Mouse (Mus musculus): ENCODE measurements around the gene Arf1. TPM values are rescaled to one million over a fixed set of nuclear protein-coding genes. Genes with fewer than 3 reads are reported as not detected.

The Arf1 gene
- polyA plus RNA-seq, 1 experiment from 2014 or later, result 687 TPM

DNA sequence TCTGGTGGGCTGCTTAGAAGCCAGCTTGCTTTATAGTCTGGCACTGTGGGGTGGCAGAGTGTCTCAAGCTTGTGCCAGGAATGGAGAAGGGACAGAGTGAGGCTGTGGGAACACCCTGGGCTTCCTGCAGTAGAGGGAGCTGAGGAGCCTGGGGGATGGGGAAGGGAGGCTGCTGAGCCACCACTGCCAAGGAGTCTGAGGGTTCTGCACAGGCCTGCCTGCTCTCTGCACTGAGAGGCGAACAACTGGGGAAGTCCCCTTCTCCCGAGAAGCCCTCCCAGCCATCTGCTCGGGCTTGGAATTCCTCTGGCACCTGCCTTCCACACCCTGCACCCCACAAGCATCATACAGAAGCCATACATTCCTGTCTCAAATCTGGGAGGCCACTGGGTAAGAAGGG, 13.8 kb upstream of the Arf1 start:
- Histone ChIP-seq H3K4me1 (replicated peaks) (peaks cover 27% of the 10 kb centered on the region), H3K9me3 (no peaks in the 10 kb centered on the region), H3K36me3 (no peaks in the 10 kb centered on the region), H3K27me3 (ENCODE audit: insufficient read depth, poor library complexity, severe bottlenecking) (peaks cover 66% of the 10 kb centered on the region), H3K4me3 (no peak overlapping the region), H3K27ac (no peak overlapping the region; the same call in 1 of the 2 replicates)
- DNase-seq (ENCODE audit: low spot score), result no peak
- 41% methylated on average over 3 of the region's 3 CpGs for WGBS

DNA sequence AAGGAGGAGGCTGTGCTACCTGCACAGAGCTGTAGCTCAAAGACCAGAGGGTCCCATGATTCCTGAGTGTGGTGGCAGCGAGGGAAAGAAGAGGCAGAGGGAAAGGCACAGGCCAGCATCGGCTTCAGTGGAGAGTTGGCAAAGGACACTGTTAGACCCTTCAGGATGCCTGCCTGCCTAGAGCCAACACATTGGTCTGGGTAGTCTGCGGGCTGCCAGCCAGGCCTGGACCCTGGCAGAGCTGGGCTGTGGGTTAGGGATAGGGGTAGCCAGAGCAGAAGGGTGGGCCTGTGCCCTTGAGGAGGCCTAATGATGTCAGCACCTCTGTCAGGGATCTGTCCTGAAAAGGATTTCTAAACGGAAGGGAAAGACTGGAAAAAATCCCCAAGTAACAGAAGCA, 11.7 kb upstream of the Arf1 start:
- Histone ChIP-seq H3K36me3 (no peaks in the 10 kb centered on the region), H3K27ac (peak overlapping the region; percentile 6), H3K9me3 (no peaks in the 10 kb centered on the region), H3K4me3 (no peak overlapping the region), H3K4me1 (replicated peaks) (peaks cover 27% of the 10 kb centered on the region), H3K27me3 (ENCODE audit: insufficient read depth, poor library complexity, severe bottlenecking) (peaks cover 60% of the 10 kb centered on the region)
- DNase-seq (ENCODE audit: low spot score), result no peak
- WGBS, result 76% methylated on average over 4 of the region's 4 CpGs

DNA sequence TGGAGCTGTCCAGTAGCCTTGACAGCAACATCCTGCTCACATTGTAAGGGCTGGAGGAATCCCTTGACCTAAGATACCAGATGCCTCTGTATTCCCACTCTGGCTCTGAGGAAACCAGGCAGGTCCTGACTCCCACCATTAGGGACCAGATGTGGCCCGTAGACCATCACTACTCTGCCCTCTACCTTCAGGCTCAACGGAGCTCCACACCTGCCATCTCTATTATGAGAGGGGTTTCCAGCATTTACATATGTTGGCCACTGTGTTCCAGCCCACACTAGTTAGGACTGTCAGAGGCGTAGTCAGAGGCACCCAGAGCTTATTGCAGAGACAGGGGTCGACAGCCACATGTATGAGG, 11.3 kb upstream of the Arf1 start:
- no peak for DNase-seq (ENCODE audit: low spot score)
- 54% methylated on average over 4 of the region's 4 CpGs for WGBS
- Histone ChIP-seq H3K9me3 (no peaks in the 10 kb centered on the region), H3K36me3 (no peaks in the 10 kb centered on the region), H3K4me1 (replicated peaks) (peaks cover 27% of the 10 kb centered on the region), H3K4me3 (peak overlapping the region; percentile 19; the same call in 1 of the 2 replicates), H3K27me3 (ENCODE audit: insufficient read depth, poor library complexity, severe bottlenecking) (peaks cover 60% of the 10 kb centered on the region), H3K27ac (peak overlapping the region; percentile 6)

DNA sequence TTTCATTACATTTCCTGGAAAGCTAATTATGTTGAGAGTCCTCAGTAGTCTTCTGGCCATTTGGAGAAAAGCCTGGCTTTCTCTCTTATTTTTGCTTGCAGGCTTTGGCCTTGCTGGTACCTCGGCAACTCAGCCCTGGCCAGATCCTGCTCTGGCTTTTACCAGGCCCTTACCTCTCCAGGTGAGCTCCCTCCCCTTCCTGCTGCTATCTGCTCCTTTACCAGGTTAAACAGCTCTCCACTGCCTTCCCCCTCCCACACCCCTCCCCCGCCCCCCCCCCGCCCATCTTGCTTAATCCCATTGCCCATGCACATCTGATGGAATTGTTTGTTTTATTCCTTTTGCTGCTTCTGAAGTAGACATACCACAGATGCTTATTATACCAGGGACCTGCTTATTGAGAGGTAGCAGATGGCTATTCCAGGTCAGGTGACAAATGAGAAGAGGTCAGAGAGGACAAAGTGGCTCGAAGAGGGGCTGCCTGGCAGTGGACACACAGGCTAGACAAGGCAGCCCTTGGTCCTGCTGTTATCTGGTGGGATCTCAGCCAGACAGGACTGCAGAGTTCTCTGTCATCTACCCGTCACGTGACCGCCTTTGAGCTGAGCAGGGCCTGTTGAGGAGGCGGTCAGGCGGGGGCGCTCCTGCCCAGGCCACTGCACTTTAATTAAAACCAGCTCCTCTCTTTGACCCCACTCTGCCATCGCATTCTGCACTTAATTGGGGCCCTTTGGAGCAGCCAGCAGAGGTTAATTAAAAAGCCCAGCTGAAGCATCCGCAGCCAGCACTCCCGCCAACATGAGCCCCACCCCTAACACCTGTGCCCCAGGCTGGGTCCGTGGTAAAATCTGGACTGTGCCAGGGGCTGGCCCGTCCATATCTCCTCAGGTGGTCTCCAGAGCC, 10.7 kb upstream of the Arf1 start:
- WGBS, result 6% methylated on average over 14 of the region's 15 CpGs
- Histone ChIP-seq H3K36me3 (no peaks in the 10 kb centered on the region), H3K4me3 (peak overlapping the region; percentile 19; the same call in 1 of the 2 replicates), H3K27me3 (ENCODE audit: insufficient read depth, poor library complexity, severe bottlenecking) (peaks cover 54% of the 10 kb centered on the region), H3K9me3 (no peaks in the 10 kb centered on the region), H3K4me1 (replicated peaks) (peaks cover 27% of the 10 kb centered on the region), H3K27ac (peak overlapping the region; percentile 6)
- peak; percentile 81 for DNase-seq (ENCODE audit: low spot score)

DNA sequence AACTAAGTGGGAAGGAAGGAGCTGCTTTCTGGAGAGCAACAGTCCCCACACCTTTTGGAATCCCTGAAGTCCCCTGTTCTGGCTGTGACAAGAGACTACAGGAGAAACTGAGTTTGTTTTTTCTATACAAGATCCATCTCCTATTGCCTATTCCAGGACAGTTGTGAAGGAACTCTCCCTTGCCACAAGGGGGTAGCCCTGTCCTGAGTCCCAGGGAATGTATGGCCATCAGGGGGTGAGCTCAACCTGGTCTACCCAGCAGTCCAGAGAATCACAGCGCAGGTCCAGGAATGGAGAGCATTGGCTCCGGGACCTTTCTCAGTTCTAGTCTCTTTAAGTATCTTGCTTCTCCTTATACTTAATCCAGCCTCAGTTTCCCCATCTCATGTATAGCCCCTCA, 4.7 kb upstream of the Arf1 start:
- WGBS, result 53% methylated on average over 2 of the region's 2 CpGs
- H3K27ac ChIP-seq, result no peak overlapping the region
- no peaks in the 10 kb centered on the region for H3K9me3 ChIP-seq
- peaks cover 6% of the 10 kb centered on the region; the same call in 1 of the 2 replicates for H3K27me3 ChIP-seq (ENCODE audit: insufficient read depth, poor library complexity, severe bottlenecking)
- no peaks in the 10 kb centered on the region for H3K36me3 ChIP-seq
- peaks cover 16% of the 10 kb centered on the region for H3K4me1 ChIP-seq (replicated peaks)
- no peak overlapping the region for H3K4me3 ChIP-seq
- no peak for DNase-seq (ENCODE audit: low spot score)

DNA sequence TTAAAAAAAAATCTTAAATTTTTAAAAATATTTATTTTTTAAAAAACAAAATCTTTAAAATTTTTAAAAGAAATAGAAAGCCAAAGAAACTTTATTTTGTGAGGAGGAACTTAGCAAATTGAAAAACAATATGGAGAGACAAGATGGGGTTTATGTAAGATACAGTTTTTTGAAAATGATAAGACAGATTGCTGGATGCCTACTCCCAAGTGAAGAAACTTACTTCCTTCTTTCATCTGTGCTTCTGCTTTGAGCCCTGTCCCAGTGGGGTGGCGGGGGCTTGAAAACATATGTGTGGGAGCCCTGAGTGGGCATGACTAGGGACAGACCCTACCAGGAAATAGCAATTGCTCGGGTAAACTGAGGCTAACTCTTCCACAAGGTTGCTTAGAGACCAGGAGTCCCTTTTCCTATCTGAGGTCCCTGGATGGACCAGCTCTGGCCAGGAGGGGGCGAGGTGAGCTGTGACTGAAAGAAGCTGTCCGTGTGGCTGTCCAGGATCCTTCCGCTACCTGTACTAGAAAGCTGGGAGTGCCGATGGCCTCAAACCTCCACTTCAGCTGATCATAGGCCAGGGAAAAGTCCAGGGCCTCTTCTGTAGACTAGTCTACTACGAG, 2.2 kb upstream of the Arf1 start:
- WGBS, result 16% methylated on average over 7 of the region's 7 CpGs
- H3K27ac ChIP-seq, result no peak overlapping the region; the same call in 1 of the 2 replicates
- no peaks in the 10 kb centered on the region for H3K36me3 ChIP-seq
- H3K4me1 ChIP-seq (replicated peaks), result peaks cover 33% of the 10 kb centered on the region
- no peaks in the 10 kb centered on the region for H3K27me3 ChIP-seq (ENCODE audit: insufficient read depth, poor library complexity, severe bottlenecking)
- peak; percentile 74 for DNase-seq (ENCODE audit: low spot score)
- H3K4me3 ChIP-seq, result no peak overlapping the region
- no peaks in the 10 kb centered on the region for H3K9me3 ChIP-seq

DNA sequence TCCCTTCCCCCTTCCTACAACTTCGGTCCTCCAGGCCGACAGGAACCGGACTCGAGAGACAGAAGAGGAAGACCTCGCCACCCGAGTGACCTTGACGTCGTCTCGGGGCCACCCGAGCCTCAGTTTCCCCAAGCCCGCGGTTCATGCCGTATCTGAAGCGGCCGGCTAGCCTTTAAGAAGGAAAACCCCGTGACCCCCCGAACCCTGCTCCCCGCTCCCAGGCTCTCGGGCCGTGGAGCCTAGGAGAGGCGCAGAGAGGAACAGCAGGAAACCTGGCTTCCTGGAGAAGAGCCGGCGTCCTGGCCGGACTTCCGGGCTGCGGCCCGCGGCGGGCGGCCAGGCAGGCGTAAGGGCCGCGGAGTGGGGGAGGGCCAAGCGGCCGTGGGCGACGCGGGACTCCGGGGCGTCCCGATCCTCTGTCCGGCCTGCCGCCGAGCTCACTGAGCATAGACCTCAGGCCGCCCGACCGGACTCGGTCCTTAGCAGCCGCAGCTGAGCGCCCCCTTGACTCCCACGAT, 407 bp downstream of the Arf1 start:
- Histone ChIP-seq H3K4me3 (peak overlapping the region; percentile 84), H3K4me1 (replicated peaks) (peaks cover 38% of the 10 kb centered on the region), H3K9me3 (no peaks in the 10 kb centered on the region), H3K27ac (peak overlapping the region; percentile 98), H3K36me3 (peaks cover 20% of the 10 kb centered on the region), H3K27me3 (ENCODE audit: insufficient read depth, poor library complexity, severe bottlenecking) (no peaks in the 10 kb centered on the region)
- WGBS, result under 1% methylated on average over 51 of the region's 51 CpGs
- DNase-seq (ENCODE audit: low spot score), result no peak

DNA sequence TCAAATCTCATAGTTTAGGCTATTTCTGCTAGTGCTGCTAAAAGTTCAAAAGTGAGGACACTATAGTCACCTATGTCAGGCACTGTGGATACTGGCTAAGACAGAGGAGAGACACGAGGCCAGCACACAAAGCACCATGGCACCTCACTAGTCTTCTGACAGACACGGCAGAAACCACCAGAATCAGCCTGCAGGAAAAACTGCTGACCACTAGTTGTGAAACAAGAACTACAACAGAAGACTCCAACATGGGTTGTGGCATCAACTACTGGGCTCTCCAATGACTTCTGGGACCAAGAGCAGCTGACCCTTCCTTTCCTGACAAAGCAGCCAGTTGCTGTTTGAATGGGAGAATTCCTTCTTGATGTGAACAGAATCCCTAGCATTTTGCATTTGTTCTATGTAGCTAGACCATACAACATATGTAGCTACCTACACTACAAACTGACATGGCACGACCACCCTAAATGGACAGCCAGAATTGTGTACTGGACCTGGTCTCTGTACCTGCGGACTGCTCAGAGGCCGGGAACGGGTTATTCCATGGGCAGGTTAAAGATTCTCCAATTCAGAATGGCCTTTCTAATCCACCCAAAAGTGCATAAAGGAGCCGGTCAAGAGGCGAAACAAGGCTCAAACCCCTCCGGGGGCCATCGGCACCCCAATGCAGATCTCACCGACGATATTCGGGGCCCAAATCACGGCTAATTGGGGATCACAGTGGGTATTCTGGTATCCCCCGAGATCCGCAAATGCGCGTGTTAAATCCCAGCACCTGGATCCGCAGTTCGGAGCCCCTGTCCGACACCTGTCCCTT, 1.1 kb downstream of the Arf1 start:
- Histone ChIP-seq H3K36me3 (peaks cover 21% of the 10 kb centered on the region), H3K4me1 (replicated peaks) (peaks cover 38% of the 10 kb centered on the region), H3K9me3 (no peaks in the 10 kb centered on the region), H3K27ac (peak overlapping the region; percentile 98), H3K4me3 (peak overlapping the region; percentile 84), H3K27me3 (ENCODE audit: insufficient read depth, poor library complexity, severe bottlenecking) (no peaks in the 10 kb centered on the region)
- 8% methylated on average over 21 of the region's 21 CpGs for WGBS
- peak; percentile 17 for DNase-seq (ENCODE audit: low spot score)

DNA sequence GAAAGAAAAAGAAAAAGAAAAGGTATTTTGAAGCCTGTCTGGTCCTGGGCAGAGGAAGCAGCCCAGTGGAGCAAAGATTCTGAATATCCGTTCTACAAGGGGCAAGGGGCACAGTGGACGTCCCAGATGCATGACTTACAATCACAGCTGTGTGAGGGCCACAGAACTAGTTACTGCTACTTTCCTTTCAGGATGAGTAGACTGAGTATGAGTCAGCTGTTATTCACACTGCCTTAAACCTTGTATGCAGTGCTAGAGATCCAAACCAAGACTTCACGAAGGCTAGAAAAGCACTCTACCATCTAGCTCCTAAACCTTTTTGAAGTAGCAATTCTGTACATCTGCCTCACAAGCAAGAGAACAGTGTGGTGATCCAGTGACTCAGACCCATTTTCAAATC, 1.8 kb downstream of the Arf1 start:
- no peak for DNase-seq (ENCODE audit: low spot score)
- no peaks in the 10 kb centered on the region for H3K9me3 ChIP-seq
- H3K4me3 ChIP-seq, result peak overlapping the region; percentile 84
- H3K27me3 ChIP-seq (ENCODE audit: insufficient read depth, poor library complexity, severe bottlenecking), result no peaks in the 10 kb centered on the region
- WGBS, result 68% methylated on average over 3 of the region's 3 CpGs
- H3K4me1 ChIP-seq (replicated peaks), result peaks cover 40% of the 10 kb centered on the region
- H3K36me3 ChIP-seq, result peaks cover 25% of the 10 kb centered on the region
- H3K27ac ChIP-seq, result no peak overlapping the region

DNA sequence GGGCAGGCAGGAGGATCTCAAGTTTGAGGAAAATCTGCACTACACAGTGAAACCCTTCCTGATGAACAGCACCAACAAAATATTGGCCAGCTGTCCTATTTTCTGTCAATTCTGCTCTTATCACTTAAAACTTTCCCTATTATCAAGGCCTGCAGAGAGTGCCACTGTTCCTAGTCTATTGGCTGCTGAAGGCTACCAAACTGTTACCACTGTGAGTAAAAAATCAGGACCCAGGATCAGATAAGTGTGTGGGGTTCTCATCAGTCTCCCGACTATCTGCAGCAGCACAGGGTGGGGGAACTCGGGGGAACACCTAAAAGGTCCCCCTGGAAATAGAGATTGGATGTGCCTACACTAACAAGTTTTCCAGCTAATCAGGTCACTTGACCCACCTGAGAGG, 2.9 kb downstream of the Arf1 start:
- peaks cover 36% of the 10 kb centered on the region for H3K36me3 ChIP-seq
- H3K4me1 ChIP-seq (replicated peaks), result peaks cover 42% of the 10 kb centered on the region
- 80% methylated on average over 2 of the region's 2 CpGs for WGBS
- H3K27me3 ChIP-seq (ENCODE audit: insufficient read depth, poor library complexity, severe bottlenecking), result no peaks in the 10 kb centered on the region
- H3K4me3 ChIP-seq, result no peak overlapping the region
- DNase-seq (ENCODE audit: low spot score), result no peak
- no peak overlapping the region for H3K27ac ChIP-seq
- H3K9me3 ChIP-seq, result no peaks in the 10 kb centered on the region

DNA sequence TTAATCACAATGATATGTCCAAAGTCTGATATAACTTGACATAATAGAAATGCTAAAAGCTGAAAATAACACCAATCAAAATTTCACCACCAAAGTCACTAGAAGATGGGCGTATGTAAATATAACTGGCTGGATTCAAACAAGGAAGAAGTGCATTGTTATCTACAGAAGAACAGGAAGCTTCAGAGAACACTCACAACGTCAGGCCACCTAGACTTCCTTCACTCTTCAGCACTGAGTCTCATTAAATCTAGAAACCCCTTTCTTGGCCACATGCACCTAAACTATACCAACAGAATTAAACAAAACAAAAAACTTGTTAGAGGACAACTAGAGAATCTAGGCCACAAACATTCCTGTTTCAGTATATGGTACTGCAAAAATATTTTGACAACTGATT, 3.6 kb downstream of the Arf1 start:
- DNase-seq (ENCODE audit: low spot score), result no peak
- Histone ChIP-seq H3K36me3 (peaks cover 42% of the 10 kb centered on the region), H3K27ac (no peak overlapping the region), H3K27me3 (ENCODE audit: insufficient read depth, poor library complexity, severe bottlenecking) (no peaks in the 10 kb centered on the region), H3K4me1 (replicated peaks) (peaks cover 42% of the 10 kb centered on the region), H3K9me3 (no peaks in the 10 kb centered on the region), H3K4me3 (no peak overlapping the region)
- WGBS, result 82% methylated on average over 2 of the region's 2 CpGs

DNA sequence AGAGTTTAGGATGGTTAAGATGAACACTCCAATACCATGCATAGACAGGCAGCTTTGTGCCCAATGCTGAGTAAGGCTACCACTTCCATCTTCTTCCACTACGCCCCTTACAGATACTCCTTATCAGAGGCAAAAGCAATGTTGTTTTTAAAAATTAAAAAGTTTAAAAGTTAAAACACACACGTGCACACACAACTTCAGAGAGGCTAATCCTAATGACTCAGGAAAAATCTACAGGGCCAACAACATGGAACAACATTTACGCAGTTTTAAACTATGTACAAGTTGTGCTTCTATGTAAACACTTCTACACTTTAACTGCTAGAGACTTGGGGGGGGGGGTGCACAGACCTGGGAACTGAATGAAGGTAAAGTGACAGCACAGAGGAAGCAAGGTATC, 4.0 kb downstream of the Arf1 start:
- no peak for DNase-seq (ENCODE audit: low spot score)
- no peaks in the 10 kb centered on the region for H3K9me3 ChIP-seq
- peaks cover 47% of the 10 kb centered on the region for H3K36me3 ChIP-seq
- H3K4me3 ChIP-seq, result no peak overlapping the region
- H3K27ac ChIP-seq, result no peak overlapping the region
- WGBS, result 95% methylated on average over 3 of the region's 3 CpGs
- H3K27me3 ChIP-seq (ENCODE audit: insufficient read depth, poor library complexity, severe bottlenecking), result no peaks in the 10 kb centered on the region
- H3K4me1 ChIP-seq (replicated peaks), result peaks cover 41% of the 10 kb centered on the region

Measured in hindbrain, embryonic 10.5 days (tissue).